Mouse (Mus musculus) B cell, adult (primary cell): ENCODE data around the gene Dgkq. TPM values are rescaled to one million over a fixed set of nuclear protein-coding genes. Genes with fewer than 3 reads are reported as not detected.

Experiments
- total RNA-seq: library from RNA; stranded (reverse); gene quantifications from 4 replicates; pipeline ENCODE4 v1.2.4, GENCODE M21; 2023; ENCODE audit not compliant: inconsistent age

Gene Dgkq
- 37.3 to 42.3 TPM (median 39.7 TPM) in 4 replicates for total RNA-seq

GRCm38 (mm10) chr5:108668977-108669936, at the start of gene Dgkq:
TSS of gene Dgkq (minus strand) at chr5:108669672.

GRCm38 (mm10) chr5:108692271-108692670, 22.8 kb upstream of the Dgkq start, which contains the start of gene Fgfrl1:
TSS of gene Fgfrl1 (plus strand) at chr5:108692382.

DNA sequence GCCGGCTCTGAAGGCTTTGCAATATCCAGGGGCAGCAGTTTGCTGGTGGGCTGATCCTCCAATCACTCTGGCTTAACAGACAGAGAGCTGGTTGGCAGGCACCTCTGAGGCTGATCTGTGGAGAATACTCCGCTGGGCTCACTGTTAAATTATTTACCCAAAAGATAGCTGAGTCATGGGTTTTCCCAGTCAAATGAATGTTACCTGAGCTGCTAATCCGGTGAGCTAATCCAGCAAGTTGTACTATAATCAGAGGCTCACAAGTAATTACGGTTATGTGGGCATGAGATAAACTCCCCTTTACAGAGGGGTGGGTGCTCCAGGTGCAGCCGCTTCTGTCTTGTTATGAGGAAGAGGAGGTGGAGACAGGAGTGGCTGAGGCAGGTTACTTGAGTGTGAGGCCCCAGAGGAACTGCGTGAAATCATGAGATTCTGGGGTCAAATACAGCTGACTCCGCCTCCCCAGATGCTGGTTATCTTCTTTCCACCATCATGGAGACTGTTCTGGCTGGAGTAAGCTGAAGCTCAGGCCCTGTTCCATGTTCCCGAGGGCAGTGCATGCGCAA, 5.9 kb upstream of the Dgkq start, which contains the start of gene Slc26a1:
TSS of gene Slc26a1 (minus strand) at position 319 of the 566 bp plus-strand sequence.

DNA sequence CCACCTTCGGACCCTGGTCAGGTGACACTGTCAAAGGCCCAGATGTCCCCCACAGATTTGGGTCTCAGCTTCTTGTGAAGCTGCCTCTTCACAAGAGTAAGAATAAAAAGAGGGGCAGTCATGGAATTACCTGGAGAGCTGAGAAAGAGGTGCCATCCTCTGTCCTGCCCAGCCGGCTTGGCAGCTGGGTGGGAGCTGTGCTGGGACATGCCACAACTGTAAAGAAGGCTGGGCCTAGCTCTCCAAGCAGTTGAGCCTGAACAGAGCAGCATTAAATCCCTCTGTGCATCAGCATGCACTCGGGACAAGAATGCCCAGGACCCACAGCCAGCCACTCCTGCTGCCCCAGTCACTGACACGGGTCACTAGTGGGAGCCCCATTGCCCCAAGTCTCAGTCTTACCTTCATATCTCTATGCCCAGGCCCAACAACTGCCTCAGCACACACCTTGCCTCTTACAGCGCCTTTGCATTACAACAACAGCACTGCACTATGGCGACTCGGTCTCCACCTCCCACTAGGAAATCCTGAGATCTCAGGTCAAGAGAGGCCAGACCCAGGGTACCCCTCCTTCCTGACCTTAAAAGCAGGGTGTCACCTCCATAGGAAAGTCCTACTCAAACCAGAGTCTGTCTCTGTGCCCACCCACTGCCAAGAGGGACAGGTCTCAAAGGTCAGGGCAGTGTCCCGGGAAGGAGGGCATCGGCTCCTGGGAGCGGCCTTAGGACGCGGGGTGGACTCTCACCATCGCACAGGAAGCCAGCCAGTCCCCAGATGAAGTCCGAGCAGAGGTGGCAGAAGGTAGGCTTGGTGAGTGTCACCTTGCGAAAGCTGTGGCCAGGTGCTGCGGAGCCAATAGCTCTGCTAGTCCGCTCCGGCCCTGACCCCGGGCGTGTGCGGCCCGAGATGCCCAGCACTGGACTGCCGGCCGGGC, 9.5 kb downstream of the Dgkq start, which contains the start of gene Idua:
TSS of gene Idua (plus strand) at position 634 of the 934 bp plus-strand sequence.

GRCm38 (mm10) chr5:108629634-108630483, 39.6 kb downstream of the Dgkq start, which contains the start of the genes Gak and Tmem175:
TSS of gene Gak (minus strand) at chr5:108629755.
TSS of gene Tmem175 (plus strand) at chr5:108629770.

Other genes starting within 250 kb of the Dgkq start
- gene Atp5k, start 235.2 kb downstream of the Dgkq start, total RNA-seq, result 62.9 to 80.0 TPM (median 70.9 TPM) in 4 replicates
- not detected in 4 replicates for gene Mfsd7a, start 220.8 kb downstream of the Dgkq start, total RNA-seq
- gene Pcgf3, start 208.4 kb downstream of the Dgkq start, total RNA-seq, result 18.4 to 31.3 TPM (median 23.8 TPM) in 4 replicates
- not detected in 4 replicates for gene Cplx1, start 119.6 kb downstream of the Dgkq start, total RNA-seq
- 144 to 160 TPM (median 152 TPM) in 4 replicates for gene Gak, start 39.9 kb downstream of the Dgkq start, total RNA-seq
- gene Tmem175, start 39.9 kb downstream of the Dgkq start, total RNA-seq, result 18.8 to 22.2 TPM (median 20.6 TPM) in 4 replicates
- 40.2 to 45.7 TPM (median 41.7 TPM) in 4 replicates for gene Idua, start 9.3 kb downstream of the Dgkq start, total RNA-seq
- not detected in 4 replicates for gene Slc26a1, start 5.9 kb upstream of the Dgkq start, total RNA-seq
- gene Fgfrl1, start 22.7 kb upstream of the Dgkq start, total RNA-seq, result 6.1 to 7.3 TPM (median 6.8 TPM) in 4 replicates
- not detected in 4 replicates for gene Rnf212, start 105.3 kb upstream of the Dgkq start, total RNA-seq
- gene Tmed11, start 125.7 kb upstream of the Dgkq start, total RNA-seq, result not detected in 4 replicates
- gene Vmn2r8, start 139.2 kb upstream of the Dgkq start, total RNA-seq, result not detected in 4 replicates
- not detected in 4 replicates for gene Vmn2r9, start 182.9 kb upstream of the Dgkq start, total RNA-seq